Mouse (Mus musculus) embryonic facial prominence, embryonic 10.5 days (tissue): Measurements from ENCODE around the gene Gm4969. TPM values are rescaled to one million over a fixed set of nuclear protein-coding genes. Genes with fewer than 3 reads are reported as not detected.

ENCODE experiments used
- DNase-seq: peaks from one replicate; pipeline ENCODE4 v3.0.0-alpha.2; 2017; ENCODE audit warnings: low spot score
- H3K27ac ChIP-seq: fragments of 300-500 bp; sonication (generic); replicated peaks from 2 replicates; pipeline ENCODE4 v1.5.1; 2016; ENCODE audit warnings: mild to moderate bottlenecking
- H3K27me3 ChIP-seq: fragments of 300-500 bp; sonication (generic); replicated peaks from 2 replicates; pipeline ENCODE4 v1.6.1; 2016; ENCODE audit warnings: low read depth, mild to moderate bottlenecking; ENCODE audit not compliant: poor library complexity, severe bottlenecking
- H3K36me3 ChIP-seq: fragments of 300-500 bp; sonication (generic); replicated peaks from 2 replicates; pipeline ENCODE4 v1.6.1; 2016; ENCODE audit warnings: mild to moderate bottlenecking, moderate library complexity
- H3K4me1 ChIP-seq: fragments of 300-500 bp; sonication (generic); 2 replicates; pipeline ENCODE4 v1.6.1; 2016
- H3K4me3 ChIP-seq: fragments of 300-500 bp; sonication (generic); 2 replicates; pipeline ENCODE4 v1.5.1; 2016; ENCODE audit warnings: mild to moderate bottlenecking, moderate library complexity
- H3K9me3 ChIP-seq: fragments of 300-500 bp; sonication (generic); 2 replicates; pipeline ENCODE4 v1.6.1; 2016; ENCODE audit warnings: mild to moderate bottlenecking
- WGBS: fragments of 180-500 bp; shearing (Covaris S2); methylation state at CpG from one replicate; pipeline ENCODE4 v1.1.7; 2016; 5-methylcytosine and 5-hydroxymethylcytosine counted together
- polyA plus RNA-seq: library from polyadenylated mRNA; unstranded; fragments of >200 nt; fragmentation: Nextera tagmentation; extraction: Ambion mirVana; gene quantifications from 2 replicates; pipeline ENCODE4 v1.2.1, GENCODE M21; 2016

The Gm4969 gene
- polyA plus RNA-seq, 1 experiment from 2014 or later, result 1.9 TPM

GRCm38 (mm10) chr7:19098811-19099210 is 19.4 kb downstream of the Gm4969 start:
- Histone ChIP-seq H3K27ac (no peak overlapping the region), H3K27me3 (no peaks in the 10 kb centered on the region), H3K4me1 (peaks cover 38% of the 10 kb centered on the region), H3K4me3 (no peak overlapping the region; the same call in 1 of the 2 replicates), H3K36me3 (peaks cover 20% of the 10 kb centered on the region), H3K9me3 (no peaks in the 10 kb centered on the region; the same call in 1 of the 2 replicates)
- 67% methylated on average over 7 of the region's 7 CpGs for WGBS
- no peak for DNase-seq

DNA sequence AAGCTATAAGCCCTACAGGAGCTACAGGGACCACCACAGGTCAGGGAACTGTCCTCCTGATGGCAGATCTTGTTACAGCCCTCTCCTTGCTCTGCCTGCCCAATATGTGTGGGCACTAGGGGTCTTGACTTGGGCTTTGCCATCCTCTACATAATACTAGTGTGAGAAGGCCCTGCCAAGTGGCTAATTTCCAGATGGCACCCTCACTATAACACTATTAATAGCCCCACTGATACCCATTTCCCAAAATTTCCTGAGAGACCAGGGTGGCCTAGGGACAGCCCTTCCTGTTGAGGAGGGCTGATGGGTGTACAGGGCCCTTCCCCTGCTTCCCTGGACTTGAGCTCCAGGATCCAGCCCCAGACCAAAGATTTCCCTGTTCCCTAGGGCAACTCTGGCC is 20.3 kb downstream of the Gm4969 start:
- H3K9me3 ChIP-seq, result no peaks in the 10 kb centered on the region; the same call in 1 of the 2 replicates
- no peaks in the 10 kb centered on the region for H3K27me3 ChIP-seq
- H3K27ac ChIP-seq, result no peak overlapping the region
- peaks cover 45% of the 10 kb centered on the region for H3K4me1 ChIP-seq
- no peak for DNase-seq
- H3K4me3 ChIP-seq, result peak overlapping the region; percentile 14; the same call in 1 of the 2 replicates
- H3K36me3 ChIP-seq, result peaks cover 20% of the 10 kb centered on the region

DNA sequence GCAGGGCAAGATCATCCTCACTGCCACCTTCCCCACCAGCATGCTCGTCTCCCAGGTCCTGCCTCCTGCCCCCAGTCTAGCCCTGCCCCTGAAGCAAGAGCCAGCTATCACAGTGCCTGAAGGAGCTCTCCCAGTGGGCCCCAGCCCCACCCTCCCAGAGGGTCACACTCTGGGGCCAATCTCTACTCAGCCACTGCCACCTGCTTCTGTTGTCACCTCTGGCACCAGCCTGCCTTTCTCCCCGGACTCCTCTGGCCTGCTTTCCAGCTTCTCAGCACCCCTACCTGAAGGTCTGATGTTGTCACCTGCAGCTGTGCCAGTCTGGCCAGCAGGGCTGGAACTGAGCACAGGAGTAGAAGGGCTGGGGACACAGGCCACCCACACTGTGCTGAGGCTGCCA is 21.0 kb downstream of the Gm4969 start:
- Histone ChIP-seq H3K4me1 (peaks cover 51% of the 10 kb centered on the region), H3K9me3 (no peaks in the 10 kb centered on the region; the same call in 1 of the 2 replicates), H3K27me3 (peaks cover 4% of the 10 kb centered on the region), H3K36me3 (peaks cover 20% of the 10 kb centered on the region), H3K4me3 (peak overlapping the region; percentile 89; the same call in 1 of the 2 replicates), H3K27ac (no peak overlapping the region)
- no peak for DNase-seq
- WGBS, result 69% methylated on average over 2 of the region's 2 CpGs

- Histone ChIP-seq H3K27me3 (peaks cover 11% of the 10 kb centered on the region), H3K27ac (peak overlapping the region; percentile 96), H3K36me3 (peaks cover 25% of the 10 kb centered on the region), H3K4me3 (peak overlapping the region; percentile 89), H3K4me1 (peaks cover 58% of the 10 kb centered on the region), H3K9me3 (no peaks in the 10 kb centered on the region; the same call in 1 of the 2 replicates)
- DNase-seq, result no peak
- WGBS, result 48% methylated on average over 5 of the region's 5 CpGs
These were observed 21.7 kb downstream of the Gm4969 start for GRCm38 (mm10) chr7:19096421-19096976.

GRCm38 (mm10) chr7:19095751-19096110 is 22.4 kb downstream of the Gm4969 start:
- Histone ChIP-seq H3K4me1 (peaks cover 63% of the 10 kb centered on the region), H3K9me3 (no peaks in the 10 kb centered on the region; the same call in 1 of the 2 replicates), H3K36me3 (peaks cover 33% of the 10 kb centered on the region), H3K4me3 (peak overlapping the region; percentile 89), H3K27me3 (peaks cover 19% of the 10 kb centered on the region), H3K27ac (peak overlapping the region; percentile 96)
- under 1% methylated on average over 19 of the region's 19 CpGs for WGBS
- peak; percentile 92 for DNase-seq

DNA sequence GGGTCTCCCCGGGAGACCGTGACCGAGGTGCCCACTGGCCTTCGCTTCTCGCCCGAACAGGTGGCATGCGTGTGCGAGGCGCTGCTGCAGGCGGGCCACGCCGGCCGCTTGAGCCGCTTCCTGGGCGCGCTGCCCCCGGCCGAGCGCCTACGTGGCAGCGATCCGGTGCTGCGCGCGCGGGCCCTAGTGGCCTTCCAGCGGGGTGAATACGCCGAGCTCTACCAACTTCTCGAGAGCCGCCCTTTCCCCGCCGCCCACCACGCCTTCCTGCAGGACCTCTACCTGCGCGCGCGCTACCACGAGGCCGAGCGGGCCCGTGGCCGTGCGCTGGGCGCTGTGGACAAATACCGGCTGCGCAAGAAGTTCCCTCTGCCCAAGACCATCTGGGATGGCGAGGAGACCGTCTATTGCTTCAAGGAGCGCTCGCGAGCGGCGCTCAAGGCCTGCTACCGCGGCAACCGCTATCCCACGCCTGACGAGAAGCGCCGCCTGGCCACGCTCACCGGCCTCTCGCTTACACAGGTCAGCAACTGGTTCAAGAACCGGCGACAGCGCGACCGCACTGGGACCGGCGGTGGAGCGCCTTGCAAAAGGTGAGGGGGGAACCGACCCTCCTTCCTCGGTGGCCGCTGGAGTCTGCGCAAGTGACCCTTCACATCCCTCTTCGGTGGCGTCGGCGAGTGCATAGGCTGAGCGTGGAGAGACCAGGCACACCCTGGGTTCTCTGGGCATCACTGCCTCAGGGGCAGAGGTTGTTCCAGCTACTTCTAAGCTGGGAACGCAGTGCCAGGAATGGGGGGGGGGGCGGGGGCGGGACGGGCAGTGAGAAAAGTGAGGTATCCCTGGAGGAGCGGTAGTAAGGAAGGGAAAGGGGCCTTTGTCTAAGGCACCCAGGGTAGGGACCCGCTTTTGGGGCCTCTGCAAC is 23.1 kb downstream of the Gm4969 start:
- peak overlapping the region; percentile 89 for H3K4me3 ChIP-seq
- H3K27me3 ChIP-seq, result peaks cover 26% of the 10 kb centered on the region
- H3K9me3 ChIP-seq, result no peaks in the 10 kb centered on the region; the same call in 1 of the 2 replicates
- H3K4me1 ChIP-seq, result peaks cover 63% of the 10 kb centered on the region
- peak overlapping the region; percentile 96 for H3K27ac ChIP-seq
- WGBS, result under 1% methylated on average over 87 of the region's 87 CpGs
- H3K36me3 ChIP-seq, result peaks cover 40% of the 10 kb centered on the region
- peak; percentile 77 for DNase-seq

- Histone ChIP-seq H3K27me3 (peaks cover 29% of the 10 kb centered on the region), H3K9me3 (no peaks in the 10 kb centered on the region; the same call in 1 of the 2 replicates), H3K4me1 (peaks cover 63% of the 10 kb centered on the region), H3K27ac (peak within 1 kb of the TSS; percentile 96), H3K4me3 (peak within 1 kb of the TSS; percentile 89), H3K36me3 (peaks cover 46% of the 10 kb centered on the region)
- DNase-seq, result no peak
- under 1% methylated on average over 32 of the region's 36 CpGs for WGBS
These were observed 23.7 kb downstream of the Gm4969 start, which contains the start of gene Six5 for GRCm38 (mm10) chr7:19094471-19094825. TSS of gene Six5 (plus strand) at chr7:19094594.

DNA sequence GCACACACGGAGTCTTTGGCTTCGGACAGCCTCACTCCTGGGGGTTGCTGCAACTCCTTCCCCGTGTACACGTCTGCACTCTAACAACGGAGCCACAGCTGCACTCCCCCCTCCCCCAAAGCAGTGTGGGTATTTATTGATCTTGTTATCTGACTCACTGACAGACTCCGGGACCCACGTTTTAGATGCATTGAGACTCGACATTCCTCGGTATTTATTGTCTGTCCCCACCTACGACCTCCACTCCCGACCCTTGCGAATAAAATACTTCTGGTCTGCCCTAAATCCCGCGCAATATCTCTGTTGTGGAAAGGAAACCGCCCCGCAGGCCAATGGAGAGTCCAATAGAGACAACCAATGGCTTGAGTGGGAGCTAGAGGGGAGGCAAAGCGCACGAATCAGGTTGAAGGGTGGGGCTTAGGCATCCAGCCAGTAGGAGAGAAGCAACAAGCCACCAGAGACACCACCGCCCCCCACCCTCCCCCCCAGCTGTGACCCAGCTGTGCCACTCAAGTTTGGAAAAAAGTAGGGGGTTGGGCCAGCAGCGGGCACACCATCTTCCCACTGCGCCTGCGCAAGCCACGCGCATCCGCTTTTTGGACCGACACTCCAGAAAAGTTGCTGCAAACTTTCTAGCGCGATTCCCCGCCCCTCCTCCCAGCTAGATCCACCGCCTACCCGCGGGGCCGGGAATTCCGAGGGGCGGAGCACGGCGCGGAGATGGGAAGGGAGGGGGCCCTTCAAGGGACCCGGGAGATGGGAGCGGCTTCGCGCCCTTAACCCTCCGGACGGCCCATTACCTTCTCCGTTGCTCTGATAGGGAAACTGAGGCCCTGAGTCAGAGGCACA is 24.4 kb downstream of the Gm4969 start:
- under 1% methylated on average over 45 of the region's 45 CpGs for WGBS
- Histone ChIP-seq H3K4me1 (peaks cover 62% of the 10 kb centered on the region), H3K27ac (peak overlapping the region; percentile 96), H3K9me3 (no peaks in the 10 kb centered on the region; the same call in 1 of the 2 replicates), H3K36me3 (peaks cover 51% of the 10 kb centered on the region), H3K27me3 (peaks cover 29% of the 10 kb centered on the region), H3K4me3 (peak overlapping the region; percentile 89)
- peak; percentile 100 for DNase-seq

DNA sequence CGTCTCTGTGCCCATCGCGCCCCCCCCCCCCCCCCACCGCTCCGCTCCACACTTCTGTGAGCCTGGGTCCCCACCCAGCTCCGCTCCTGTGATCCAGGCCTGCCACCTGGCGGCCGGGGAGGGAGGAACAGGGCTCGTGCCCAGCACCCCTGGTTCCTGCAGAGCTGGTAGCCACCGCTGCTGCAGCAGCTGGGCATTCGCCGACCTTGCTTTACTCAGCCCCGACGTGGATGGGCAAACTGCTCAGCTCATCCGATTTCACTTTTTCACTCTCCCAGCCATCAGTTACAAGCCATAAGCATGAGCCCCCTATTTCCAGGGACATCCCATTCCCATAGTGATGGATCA is 25.0 kb downstream of the Gm4969 start:
- Histone ChIP-seq H3K27ac (peak overlapping the region; percentile 96), H3K4me1 (peaks cover 58% of the 10 kb centered on the region), H3K4me3 (peak overlapping the region; percentile 89), H3K27me3 (peaks cover 29% of the 10 kb centered on the region), H3K36me3 (peaks cover 56% of the 10 kb centered on the region), H3K9me3 (no peaks in the 10 kb centered on the region; the same call in 1 of the 2 replicates)
- WGBS, result under 1% methylated on average over 15 of the region's 15 CpGs
- peak; percentile 91 for DNase-seq

DNA sequence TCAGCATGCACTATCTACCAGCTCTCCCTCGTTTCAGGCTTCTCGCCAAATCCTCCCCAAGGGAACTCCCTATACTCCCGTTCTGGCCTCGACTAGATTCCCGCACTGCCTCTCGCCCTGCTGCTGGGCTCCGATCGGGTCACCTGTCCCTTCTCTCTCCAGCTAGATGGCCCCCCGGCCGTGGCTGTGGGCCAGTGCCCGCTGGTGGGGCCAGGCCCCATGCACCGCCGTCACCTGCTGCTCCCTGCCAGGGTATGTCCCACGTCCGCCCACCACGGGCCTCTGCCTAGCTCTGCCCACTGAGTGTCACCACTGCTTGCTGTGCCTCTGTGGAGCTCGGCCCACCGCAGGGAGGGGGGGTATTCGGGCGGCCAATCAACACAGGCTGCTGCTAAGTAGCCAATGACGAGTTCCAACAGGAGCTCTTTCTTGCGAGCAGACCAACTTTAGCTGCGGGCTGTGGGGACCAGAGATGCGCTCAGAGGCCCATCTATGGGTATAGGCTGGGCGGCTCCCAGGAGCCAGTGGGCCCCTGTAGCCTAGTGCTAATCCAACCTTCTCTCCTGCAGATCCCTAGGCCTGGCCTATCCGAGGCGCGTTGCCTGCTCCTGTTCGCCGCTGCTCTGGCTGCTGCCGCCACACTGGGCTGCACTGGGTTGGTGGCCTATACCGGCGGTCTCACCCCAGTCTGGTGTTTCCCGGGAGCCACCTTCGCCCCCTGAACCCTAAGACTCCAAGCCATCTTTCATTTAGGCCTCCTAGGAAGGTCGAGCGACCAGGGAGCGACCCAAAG is 25.6 kb downstream of the Gm4969 start:
- peaks cover 29% of the 10 kb centered on the region for H3K27me3 ChIP-seq
- 4% methylated on average over 38 of the region's 38 CpGs for WGBS
- no peaks in the 10 kb centered on the region; the same call in 1 of the 2 replicates for H3K9me3 ChIP-seq
- peak overlapping the region; percentile 89 for H3K4me3 ChIP-seq
- peak; percentile 90 for DNase-seq
- peak overlapping the region; percentile 96 for H3K27ac ChIP-seq
- peaks cover 56% of the 10 kb centered on the region for H3K36me3 ChIP-seq
- H3K4me1 ChIP-seq, result peaks cover 52% of the 10 kb centered on the region

DNA sequence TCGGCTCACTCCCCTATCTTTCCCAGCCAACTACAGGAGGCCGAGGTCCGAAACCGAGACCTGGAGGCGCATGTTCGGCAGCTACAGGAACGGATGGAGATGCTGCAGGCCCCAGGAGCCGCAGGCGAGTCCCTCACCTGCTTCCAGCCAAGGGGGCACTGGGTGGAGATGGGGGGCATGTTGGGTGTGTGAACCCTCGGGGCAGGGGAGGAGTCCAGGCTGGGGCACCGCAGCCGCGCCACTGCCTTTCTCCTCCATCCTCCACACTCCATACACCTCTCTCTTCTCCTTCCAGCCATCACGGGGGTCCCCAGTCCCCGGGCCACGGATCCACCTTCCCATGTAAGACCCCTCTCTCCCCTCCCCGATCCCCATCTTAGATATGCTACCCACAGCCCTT is 26.3 kb downstream of the Gm4969 start:
- H3K9me3 ChIP-seq, result no peaks in the 10 kb centered on the region; the same call in 1 of the 2 replicates
- 20% methylated on average over 17 of the region's 17 CpGs for WGBS
- DNase-seq, result no peak
- H3K4me1 ChIP-seq, result peaks cover 46% of the 10 kb centered on the region
- peaks cover 33% of the 10 kb centered on the region for H3K27me3 ChIP-seq
- no peak overlapping the region for H3K27ac ChIP-seq
- peaks cover 56% of the 10 kb centered on the region for H3K36me3 ChIP-seq
- peak overlapping the region; percentile 89 for H3K4me3 ChIP-seq
